Mouse (Mus musculus): ENCODE results near the gene Ppm1h. TPM values are rescaled to one million over a fixed set of nuclear protein-coding genes. Genes with fewer than 3 reads are reported as not detected.
A peak's percentile ranks its signal among the peaks of the same experiment; 100 is the strongest.

Ppm1h gene
- polyA plus RNA-seq, 1 experiment from 2014 or later = 5.1 TPM

- DNase-seq (ENCODE audit: low spot score) = no peak
- no peak overlapping the region for H3K27ac ChIP-seq (replicated peaks; ENCODE audit: low read depth, low read length)
- ATAC-seq (ENCODE audit: low read depth) = no peak
Observed at GRCm38 (mm10) chr10:122715856-122716255, 37.3 kb downstream of the Ppm1h start.

GRCm38 (mm10) chr10:122716286-122716685, 37.7 kb downstream of the Ppm1h start:
- H3K27ac ChIP-seq (replicated peaks; ENCODE audit: low read depth, low read length) = no peak overlapping the region
- ATAC-seq (ENCODE audit: low read depth) (no peak), DNase-seq (ENCODE audit: low spot score) (peak; percentile 20)
- H3K9ac ChIP-seq (ENCODE audit: low read depth, low read length) = no peak overlapping the region
- 53% methylated on average over 8 of the region's 8 CpGs for WGBS
- no peak overlapping the region for H3K4me3 ChIP-seq (ENCODE audit: low read depth, low read length)
- H3K27me3 ChIP-seq (replicated peaks; ENCODE audit: control insufficient read depth, insufficient read depth, low read length) = no peaks in the 10 kb centered on the region
- H3K4me2 ChIP-seq (ENCODE audit: low read depth, low read length) = no peak overlapping the region
- H3K36me3 ChIP-seq (ENCODE audit: control insufficient read depth, insufficient read depth, low read length) = no peaks in the 10 kb centered on the region
- no peaks in the 10 kb centered on the region for H3K9me3 ChIP-seq (ENCODE audit: control insufficient read depth, low read length)
- peaks cover 5% of the 10 kb centered on the region; the same call in 1 of the 2 replicates for H3K4me1 ChIP-seq (ENCODE audit: control insufficient read depth, insufficient read depth, low read length)

More at GRCm38 (mm10) chr10:122715856-122716255, 37.3 kb downstream of the Ppm1h start:
- Histone ChIP-seq H3K9ac (ENCODE audit: low read depth, low read length) (no peak overlapping the region), H3K9me3 (ENCODE audit: control insufficient read depth, low read length) (no peaks in the 10 kb centered on the region), H3K4me2 (ENCODE audit: low read depth, low read length) (no peak overlapping the region), H3K4me1 (ENCODE audit: control insufficient read depth, insufficient read depth, low read length) (peaks cover 7% of the 10 kb centered on the region; the same call in 1 of the 2 replicates), H3K36me3 (ENCODE audit: control insufficient read depth, insufficient read depth, low read length) (no peaks in the 10 kb centered on the region), H3K27me3 (replicated peaks; ENCODE audit: control insufficient read depth, insufficient read depth, low read length) (no peaks in the 10 kb centered on the region), H3K4me3 (ENCODE audit: low read depth, low read length) (no peak overlapping the region)
- WGBS = 81% methylated on average over 12 of the region's 12 CpGs

GRCm38 (mm10) chr10:122716739-122717474, 38.3 kb downstream of the Ppm1h start:
- no peaks in the 10 kb centered on the region for H3K27me3 ChIP-seq (replicated peaks; ENCODE audit: control insufficient read depth, insufficient read depth, low read length)
- DNase-seq (ENCODE audit: low spot score) = no peak
- no peak overlapping the region for H3K4me2 ChIP-seq (ENCODE audit: low read depth, low read length)
- H3K4me1 ChIP-seq (ENCODE audit: control insufficient read depth, insufficient read depth, low read length) = peaks cover 5% of the 10 kb centered on the region; the same call in 1 of the 2 replicates
- H3K4me3 ChIP-seq (ENCODE audit: low read depth, low read length) = no peak overlapping the region
- 68% methylated on average over 14 of the region's 14 CpGs for WGBS
- H3K9ac ChIP-seq (ENCODE audit: low read depth, low read length) = no peak overlapping the region
- peak; percentile 30; the same call in 1 of the 2 replicates for ATAC-seq (ENCODE audit: low read depth)
- no peaks in the 10 kb centered on the region for H3K9me3 ChIP-seq (ENCODE audit: control insufficient read depth, low read length)
- no peaks in the 10 kb centered on the region for H3K36me3 ChIP-seq (ENCODE audit: control insufficient read depth, insufficient read depth, low read length)
- H3K27ac ChIP-seq (replicated peaks; ENCODE audit: low read depth, low read length) = no peak overlapping the region

GRCm38 (mm10) chr10:122717754-122718415, 39.3 kb downstream of the Ppm1h start:
- H3K36me3 ChIP-seq (ENCODE audit: control insufficient read depth, insufficient read depth, low read length) = no peaks in the 10 kb centered on the region
- no peaks in the 10 kb centered on the region for H3K27me3 ChIP-seq (replicated peaks; ENCODE audit: control insufficient read depth, insufficient read depth, low read length)
- H3K4me2 ChIP-seq (ENCODE audit: low read depth, low read length) = no peak overlapping the region
- peak; percentile 29 for DNase-seq (ENCODE audit: low spot score)
- H3K4me3 ChIP-seq (ENCODE audit: low read depth, low read length) = no peak overlapping the region
- no peak overlapping the region for H3K9ac ChIP-seq (ENCODE audit: low read depth, low read length)
- H3K9me3 ChIP-seq (ENCODE audit: control insufficient read depth, low read length) = no peaks in the 10 kb centered on the region
- 78% methylated on average over 14 of the region's 14 CpGs for WGBS
- peak; percentile 53 for ATAC-seq (ENCODE audit: low read depth)
- H3K27ac ChIP-seq (replicated peaks; ENCODE audit: low read depth, low read length) = no peak overlapping the region
- 0 out of 2 replicates have a peak, but pooled peaks cover 5% of the 10 kb centered on the region for H3K4me1 ChIP-seq (ENCODE audit: control insufficient read depth, insufficient read depth, low read length)

- H3K4me2 ChIP-seq (ENCODE audit: low read depth, low read length) = no peak overlapping the region
- no peaks in the 10 kb centered on the region for H3K9me3 ChIP-seq (ENCODE audit: control insufficient read depth, low read length)
- H3K36me3 ChIP-seq (ENCODE audit: control insufficient read depth, insufficient read depth, low read length) = no peaks in the 10 kb centered on the region
- no peak overlapping the region for H3K27ac ChIP-seq (replicated peaks; ENCODE audit: low read depth, low read length)
- no peak overlapping the region for H3K9ac ChIP-seq (ENCODE audit: low read depth, low read length)
- H3K27me3 ChIP-seq (replicated peaks; ENCODE audit: control insufficient read depth, insufficient read depth, low read length) = no peaks in the 10 kb centered on the region
- DNase-seq (ENCODE audit: low spot score) (no peak), ATAC-seq (ENCODE audit: low read depth) (no peak)
- H3K4me1 ChIP-seq (ENCODE audit: control insufficient read depth, insufficient read depth, low read length) = 0 out of 2 replicates have a peak, but pooled peaks cover 5% of the 10 kb centered on the region
- H3K4me3 ChIP-seq (ENCODE audit: low read depth, low read length) = no peak overlapping the region
- WGBS = 75% methylated on average over 6 of the region's 7 CpGs
Observed at GRCm38 (mm10) chr10:122718951-122719350, 40.4 kb downstream of the Ppm1h start.

- no peaks in the 10 kb centered on the region for H3K4me1 ChIP-seq (ENCODE audit: control insufficient read depth, insufficient read depth, low read length)
- H3K27me3 ChIP-seq (replicated peaks; ENCODE audit: control insufficient read depth, insufficient read depth, low read length) = no peaks in the 10 kb centered on the region
- no peak for ATAC-seq (ENCODE audit: low read depth)
- no peak overlapping the region for H3K4me2 ChIP-seq (ENCODE audit: low read depth, low read length)
- WGBS = 75% methylated on average over 6 of the region's 6 CpGs
- no peak overlapping the region for H3K4me3 ChIP-seq (ENCODE audit: low read depth, low read length)
- H3K9me3 ChIP-seq (ENCODE audit: control insufficient read depth, low read length) = no peaks in the 10 kb centered on the region
- H3K27ac ChIP-seq (replicated peaks; ENCODE audit: low read depth, low read length) = no peak overlapping the region
- no peaks in the 10 kb centered on the region for H3K36me3 ChIP-seq (ENCODE audit: control insufficient read depth, insufficient read depth, low read length)
- H3K9ac ChIP-seq (ENCODE audit: low read depth, low read length) = no peak overlapping the region
- no peak for DNase-seq (ENCODE audit: low spot score)
Observed at GRCm38 (mm10) chr10:122722111-122722510, 43.5 kb downstream of the Ppm1h start.

- no peak overlapping the region for H3K27ac ChIP-seq (replicated peaks; ENCODE audit: low read depth, low read length)
- no peak overlapping the region for H3K4me2 ChIP-seq (ENCODE audit: low read depth, low read length)
- WGBS = 91% methylated on average over 4 of the region's 4 CpGs
- H3K4me1 ChIP-seq (ENCODE audit: control insufficient read depth, insufficient read depth, low read length) = no peaks in the 10 kb centered on the region
- no peak for DNase-seq (ENCODE audit: low spot score)
- no peaks in the 10 kb centered on the region for H3K9me3 ChIP-seq (ENCODE audit: control insufficient read depth, low read length)
- no peaks in the 10 kb centered on the region for H3K36me3 ChIP-seq (ENCODE audit: control insufficient read depth, insufficient read depth, low read length)
- no peak for ATAC-seq (ENCODE audit: low read depth)
- no peak overlapping the region for H3K4me3 ChIP-seq (ENCODE audit: low read depth, low read length)
- H3K9ac ChIP-seq (ENCODE audit: low read depth, low read length) = no peak overlapping the region
- no peaks in the 10 kb centered on the region for H3K27me3 ChIP-seq (replicated peaks; ENCODE audit: control insufficient read depth, insufficient read depth, low read length)
Observed at GRCm38 (mm10) chr10:122724692-122725091, 46.1 kb downstream of the Ppm1h start.

- 62% methylated on average over 4 of the region's 4 CpGs for WGBS
- H3K9ac ChIP-seq (ENCODE audit: low read depth, low read length) = no peak overlapping the region
Observed at GRCm38 (mm10) chr10:122727228-122727627, 48.7 kb downstream of the Ppm1h start.

More at GRCm38 (mm10) chr10:122727228-122727627, 48.7 kb downstream of the Ppm1h start:
- no peak overlapping the region for H3K4me3 ChIP-seq (ENCODE audit: low read depth, low read length)
- H3K4me1 ChIP-seq (ENCODE audit: control insufficient read depth, insufficient read depth, low read length) = no peaks in the 10 kb centered on the region
- H3K27me3 ChIP-seq (replicated peaks; ENCODE audit: control insufficient read depth, insufficient read depth, low read length) = no peaks in the 10 kb centered on the region
- no peak for ATAC-seq (ENCODE audit: low read depth)
- no peaks in the 10 kb centered on the region for H3K36me3 ChIP-seq (ENCODE audit: control insufficient read depth, insufficient read depth, low read length)
- H3K27ac ChIP-seq (replicated peaks; ENCODE audit: low read depth, low read length) = no peak overlapping the region
- no peaks in the 10 kb centered on the region for H3K9me3 ChIP-seq (ENCODE audit: control insufficient read depth, low read length)
- H3K4me2 ChIP-seq (ENCODE audit: low read depth, low read length) = no peak overlapping the region
- no peak for DNase-seq (ENCODE audit: low spot score)

All from embryonic facial prominence, embryonic 14.5 days (tissue).